Mouse (Mus musculus) thymus, postnatal 25 days (tissue): ENCODE measurements around the gene Rab43.

Source experiments
- DNase-seq: peaks from one replicate; pipeline ENCODE4 v3.0.0; 2022

Rab43 gene

DNA sequence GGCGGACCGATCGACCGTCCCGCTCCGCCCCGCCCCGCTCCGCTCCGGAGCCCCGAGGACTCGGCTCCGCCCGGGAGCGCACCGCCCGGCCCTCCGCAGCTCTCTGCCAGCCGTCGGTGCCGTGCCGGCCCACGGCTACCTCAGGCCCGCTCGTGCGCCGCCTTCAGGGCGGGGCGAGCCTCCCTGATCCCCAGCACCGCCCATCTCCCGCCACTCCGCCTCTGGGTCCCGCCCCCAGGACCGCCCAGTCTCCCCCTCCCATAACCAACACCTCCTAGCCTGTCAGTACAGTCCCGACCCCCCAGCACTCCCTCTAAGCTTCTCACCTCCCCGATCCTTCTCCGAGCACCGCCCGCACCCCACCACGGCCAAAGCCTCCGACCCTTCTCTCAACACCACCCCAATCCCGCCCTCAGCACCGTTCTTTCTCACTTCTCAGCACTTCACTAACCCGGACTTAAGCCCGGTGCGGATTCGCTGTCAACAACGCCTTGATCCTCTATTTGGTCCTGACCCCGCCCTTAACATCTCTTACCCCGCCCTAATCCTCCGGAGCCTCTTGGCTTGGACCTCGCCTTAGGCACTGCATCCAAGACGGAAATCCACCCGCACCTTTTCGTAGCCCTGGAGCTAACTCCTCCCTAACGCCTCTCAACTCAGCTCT is at the start of gene Rab43:
Gene Rab43 (minus strand): TSS at position 490 of the 664 bp plus-strand sequence.
- DNase-seq: peak; percentile 95

DNA sequence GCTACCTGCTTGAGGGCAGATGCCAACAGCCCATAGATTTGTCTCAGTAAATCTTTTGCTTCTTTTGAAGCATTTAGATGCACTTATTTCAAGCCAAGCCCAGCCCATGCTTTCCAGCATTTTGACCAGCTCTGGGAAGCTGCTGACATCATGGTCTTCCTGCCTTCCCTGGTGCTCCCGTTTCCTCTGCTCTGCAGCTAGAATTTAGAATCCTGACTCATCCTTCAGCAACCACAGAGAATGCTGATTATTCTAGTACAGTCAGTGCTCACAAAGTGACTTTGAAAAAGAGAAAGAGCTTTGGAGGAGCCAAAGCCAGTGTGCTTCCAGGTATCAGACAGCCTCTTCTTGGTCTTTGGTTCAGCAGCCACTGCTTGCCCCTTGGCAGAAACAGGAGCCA is 45.1 kb upstream of the Rab43 start:
- no peak for DNase-seq

DNA sequence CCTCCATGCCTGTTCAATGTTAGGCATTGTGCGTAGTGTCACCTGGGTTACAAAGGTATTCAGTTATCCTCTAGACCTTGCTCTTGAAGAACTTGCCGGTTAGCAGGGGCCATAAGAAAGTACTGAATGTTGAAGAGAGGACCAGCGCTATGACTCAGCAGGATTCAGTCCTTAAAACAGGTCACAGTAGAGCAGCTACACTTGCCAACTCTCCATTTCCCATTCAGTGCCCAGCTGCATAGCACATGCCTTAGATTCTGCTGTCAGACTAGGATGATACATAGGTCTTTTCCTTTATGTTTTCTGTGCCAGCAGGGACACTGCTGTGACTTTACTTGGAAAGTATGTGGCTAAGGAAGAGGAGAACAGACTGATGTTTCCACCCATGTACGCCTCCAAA is 41.5 kb upstream of the Rab43 start:
- no peak for DNase-seq

DNA sequence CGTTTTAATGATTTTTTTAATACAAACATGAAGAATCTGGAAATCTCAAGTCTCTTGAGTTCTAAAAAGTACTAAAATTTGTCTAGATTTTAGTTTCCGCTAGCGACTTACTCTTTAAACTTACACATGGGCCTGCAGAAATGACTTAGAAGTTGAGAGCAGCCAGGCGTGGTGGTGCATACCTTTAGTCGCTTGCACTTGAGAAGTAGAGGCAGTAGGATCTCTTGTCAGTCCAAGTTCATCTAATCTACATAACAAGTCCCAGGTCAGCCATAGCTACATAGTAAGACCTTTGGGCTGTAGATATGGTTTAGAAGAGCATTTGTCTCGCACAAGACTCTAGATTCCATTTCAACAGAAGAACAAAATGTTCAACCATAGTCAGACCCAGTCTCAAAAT is 39.9 kb upstream of the Rab43 start:
- DNase-seq: no peak

DNA sequence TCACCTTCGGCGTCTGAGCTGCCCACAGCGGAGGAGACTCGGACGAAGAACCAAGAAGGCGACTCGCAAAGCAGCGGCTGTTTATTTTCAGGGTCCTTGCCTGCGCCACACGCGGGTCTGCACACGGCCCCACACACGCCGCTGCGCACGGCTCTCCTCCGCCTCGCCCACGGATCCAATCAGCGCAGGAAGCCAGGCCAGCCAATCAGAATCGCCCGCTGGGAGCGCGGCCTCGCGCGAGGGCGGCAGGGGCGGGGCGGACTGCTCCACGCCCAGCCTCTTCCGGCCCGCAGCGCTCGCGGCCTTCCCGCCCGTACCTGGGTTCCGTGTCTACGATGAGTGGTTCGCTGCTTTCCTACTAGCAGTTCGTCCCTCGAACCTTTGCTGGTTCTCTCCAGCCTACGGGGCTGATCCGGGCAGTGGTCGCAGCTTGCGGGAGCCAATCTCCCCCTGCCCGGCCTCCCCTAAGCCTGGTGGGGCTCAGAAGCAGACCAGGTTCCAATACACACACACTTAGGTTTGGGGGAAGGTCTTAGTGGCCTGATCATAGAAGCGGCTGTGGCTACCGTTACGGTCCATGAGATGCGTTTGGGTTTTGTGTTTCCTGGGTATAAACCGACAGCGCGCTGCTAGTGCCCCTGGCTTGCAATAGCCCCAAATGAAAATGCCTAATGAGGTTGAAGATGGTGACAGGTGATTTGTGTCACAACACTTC is 39.1 kb upstream of the Rab43 start, which contains the start of gene Cnbp:
Gene Cnbp (minus strand): TSS at position 207 of the 715 bp plus-strand sequence.
- DNase-seq: peak; percentile 97

- no peak for DNase-seq
Observed at GRCm38 (mm10) chr6:87850155-87850899, 38.4 kb upstream of the Rab43 start.

DNA sequence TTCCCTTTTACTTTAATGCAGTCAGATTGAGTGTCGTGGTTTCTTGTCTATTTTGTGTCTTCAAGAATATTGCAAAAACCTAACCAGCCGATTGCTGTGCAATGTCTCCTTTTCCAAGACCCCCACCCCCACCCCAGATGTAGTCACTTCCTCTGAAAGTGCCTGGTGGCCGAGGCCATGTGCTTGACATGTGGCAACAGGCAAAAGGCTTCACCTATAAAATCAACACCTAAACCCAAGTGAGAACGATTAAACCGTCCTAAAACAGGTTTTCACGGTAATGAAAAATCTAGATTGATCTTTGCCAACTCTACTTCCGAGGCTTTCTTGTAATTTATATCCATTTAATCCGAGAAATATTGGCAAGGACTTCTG is 37.8 kb upstream of the Rab43 start:
- peak; percentile 16 for DNase-seq

- DNase-seq: no peak
Observed at GRCm38 (mm10) chr6:87846813-87847212, 34.8 kb upstream of the Rab43 start.

GRCm38 (mm10) chr6:87845031-87845695 is 33.2 kb upstream of the Rab43 start:
- DNase-seq: no peak

- DNase-seq: peak; percentile 30
Observed at GRCm38 (mm10) chr6:87842254-87842653, 30.3 kb upstream of the Rab43 start.

DNA sequence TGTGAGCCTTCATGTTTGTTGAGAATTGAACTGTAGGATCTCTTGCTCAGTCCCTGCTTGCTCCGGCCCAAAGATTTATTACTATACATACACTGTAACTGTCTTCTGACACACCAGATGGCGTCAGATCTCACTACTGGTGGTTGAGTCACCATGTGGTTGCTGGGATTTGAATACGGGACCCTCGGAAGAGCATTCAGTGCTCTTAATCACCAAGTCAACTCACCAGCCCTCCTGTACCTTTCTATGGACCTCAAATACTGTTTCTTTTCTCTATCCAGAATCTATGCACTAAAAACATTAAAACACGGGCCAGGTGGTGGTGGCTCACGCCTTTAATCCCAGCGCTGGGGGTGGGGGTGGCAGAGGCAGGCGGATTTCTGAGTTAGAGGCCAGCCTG is 29.7 kb upstream of the Rab43 start:
- DNase-seq: no peak

GRCm38 (mm10) chr6:87839797-87840341 is 27.9 kb upstream of the Rab43 start:
- DNase-seq: no peak

- DNase-seq: peak; percentile 86
Observed at GRCm38 (mm10) chr6:87838551-87839197, 26.7 kb upstream of the Rab43 start, which contains the start of gene Isy1. Gene Isy1, minus strand, starts transcription at chr6:87838798.

GRCm38 (mm10) chr6:87835695-87836094 is 23.7 kb upstream of the Rab43 start, which contains the start of gene Gm45140:
Gene Gm45140, minus strand, starts transcription at chr6:87835795.
- DNase-seq: no peak

- DNase-seq: no peak
Observed at GRCm38 (mm10) chr6:87820366-87820765, 8.4 kb upstream of the Rab43 start.

- no peak for DNase-seq
Observed at GRCm38 (mm10) chr6:87814486-87814885, 2.5 kb upstream of the Rab43 start.

DNA sequence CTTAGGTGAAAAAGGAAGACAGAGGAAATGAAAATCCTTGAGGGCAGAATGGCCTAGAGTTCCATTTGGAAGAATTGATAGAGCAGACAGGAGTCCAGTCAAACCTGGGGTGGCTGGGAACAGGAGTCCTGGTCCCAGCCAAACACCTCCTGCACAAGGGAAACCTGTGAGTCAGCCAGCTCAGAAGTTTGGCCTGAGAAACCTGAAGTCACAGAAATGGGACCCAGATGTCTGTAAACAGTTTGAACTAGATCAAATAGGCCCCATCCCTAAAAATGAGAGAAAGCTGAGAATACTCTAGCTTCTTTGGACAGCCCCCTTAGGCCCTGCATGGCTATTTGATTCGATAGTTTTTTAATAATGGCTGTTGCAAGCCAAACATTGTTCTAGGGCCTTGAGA is 692 bp upstream of the Rab43 start:
- no peak for DNase-seq

- peak; percentile 60 for DNase-seq
Observed at GRCm38 (mm10) chr6:87810713-87811669, 973 bp downstream of the Rab43 start.

DNA sequence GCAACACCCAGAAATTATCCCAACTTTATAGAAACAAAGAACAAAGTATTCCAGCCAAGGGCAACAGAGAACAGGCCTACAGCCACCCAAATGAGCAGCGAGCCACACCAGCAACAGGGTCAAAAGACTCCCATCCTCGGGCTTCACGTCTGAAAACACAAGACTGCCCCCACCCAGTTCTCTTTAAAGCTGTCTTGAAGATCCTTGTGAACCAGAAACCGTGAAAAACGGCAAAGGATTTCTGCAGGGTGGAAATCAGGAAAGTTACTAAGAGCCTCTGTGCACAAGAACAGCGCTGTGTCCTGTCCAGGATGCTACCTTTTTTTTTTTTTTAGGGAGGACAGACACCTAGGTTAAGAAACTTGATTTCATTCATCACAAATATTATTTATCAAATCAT is 1.7 kb downstream of the Rab43 start:
- DNase-seq: no peak

GRCm38 (mm10) chr6:87809651-87810161 is 2.3 kb downstream of the Rab43 start:
- no peak for DNase-seq

DNA sequence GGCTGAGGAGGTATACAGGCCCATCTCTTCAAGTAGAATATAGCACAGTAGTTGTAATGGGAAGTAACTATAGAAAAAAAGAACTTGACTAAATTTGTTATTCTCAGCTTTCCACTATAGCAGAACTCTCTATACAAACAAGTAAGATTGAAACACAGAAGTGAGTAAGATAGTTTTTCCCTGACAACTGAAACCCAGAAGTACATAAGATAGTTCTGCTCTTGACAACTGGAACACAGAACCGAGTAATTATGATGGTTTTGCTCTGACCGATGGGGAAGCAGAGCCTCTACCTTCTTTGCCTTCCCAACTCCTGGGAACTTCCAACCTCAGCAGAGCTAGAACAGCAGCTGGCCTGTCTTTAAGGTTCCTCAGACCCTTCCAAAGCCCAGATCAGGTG is 2.8 kb downstream of the Rab43 start:
- DNase-seq: no peak
